ENCODE assay signal across 8 mouse cellular contexts in genomic region chr11:87073343-87073865, GRCm38 (mm10). TPM values are rescaled to one million over a fixed set of nuclear protein-coding genes. Genes with fewer than 3 reads are reported as not detected.
DNase-seq lines count a peak whose midpoint lies in the region; ATAC-seq and TF ChIP-seq lines count a peak whose summit lies in the region.

No protein-coding gene starts in this region.

- DNase-seq in adrenal gland, postnatal 14 days = peak; percentile 83
- peak; percentile 70 for DNase-seq in embryo, embryonic 9.5 days (ENCODE audit: extremely low spot score)
- peak; percentile 24 to 43 for DNase-seq in gastrocnemius, postnatal 4 days (ENCODE audit: low spot score in 2 of 2)
- peak; percentile 74 to 77 for DNase-seq in left cerebral cortex, postnatal 36 days (ENCODE audit: low spot score in 2 of 2)
- peak; percentile 78 for DNase-seq in midbrain, embryonic 10.5 days (ENCODE audit: low spot score)
- peak; percentile 57 to 67 for DNase-seq in right cerebral cortex, postnatal 36 days (ENCODE audit: low spot score in 2 of 2)
- no peak for DNase-seq in c-Kit-positive CD71-positive TER-119-positive erythroid progenitor cells, embryonic 14.5 days (ENCODE audit: low spot score)

- H3K27me3 ChIP-seq in intestine, postnatal 0 days (replicated peaks; ENCODE audit: control insufficient read depth, insufficient read depth, low read length) = no peaks in the 10 kb centered on the region
- H3K27me3 ChIP-seq in midbrain, embryonic 10.5 days (ENCODE audit: low read depth, poor library complexity, severe bottlenecking) = no peaks in the 10 kb centered on the region

- peak; percentile 79 for TF ChIP-seq CTCF in intestine, postnatal 0 days (IDR thresholded peaks at IDR 0.05; ENCODE audit: low read depth)

- intact Hi-C loops in left cerebral cortex, postnatal 36 days (cut with DNase I) = no loop called here

- H3K27ac ChIP-seq in intestine, postnatal 0 days (ENCODE audit: low read depth, low read length) = peak overlapping the region; percentile 5; the same call in 1 of the 2 replicates
- peak overlapping the region; percentile 94 for H3K27ac ChIP-seq in midbrain, embryonic 10.5 days (replicated peaks)

- peak; percentile 58 for ATAC-seq in intestine, postnatal 0 days

- H3K4me1 ChIP-seq in intestine, postnatal 0 days (replicated peaks; ENCODE audit: control insufficient read depth, insufficient read depth, low read length) = 0 out of 2 replicates have a peak, but pooled peaks cover 6% of the 10 kb centered on the region
- H3K4me1 ChIP-seq in midbrain, embryonic 10.5 days = peaks cover 28% of the 10 kb centered on the region

- peak overlapping the region; percentile 100 for H3K4me2 ChIP-seq in intestine, postnatal 0 days (replicated peaks; ENCODE audit: low read depth)

- no peaks in the 10 kb centered on the region for H3K9me3 ChIP-seq in intestine, postnatal 0 days (ENCODE audit: control insufficient read depth)
- H3K9me3 ChIP-seq in midbrain, embryonic 10.5 days (replicated peaks) = no peaks in the 10 kb centered on the region

- peaks cover 15% of the 10 kb centered on the region for H3K36me3 ChIP-seq in intestine, postnatal 0 days (ENCODE audit: control insufficient read depth, insufficient read depth)
- H3K36me3 ChIP-seq in midbrain, embryonic 10.5 days = peaks cover 25% of the 10 kb centered on the region

- 1% methylated on average over 24 of the region's 24 CpGs for WGBS in intestine, postnatal 0 days
- WGBS in midbrain, embryonic 10.5 days = under 1% methylated on average over 24 of the region's 24 CpGs

- peak overlapping the region; percentile 69 for H3K4me3 ChIP-seq in intestine, postnatal 0 days (ENCODE audit: low read depth, low read length)
- H3K4me3 ChIP-seq in midbrain, embryonic 10.5 days = peak overlapping the region; percentile 68

- H3K9ac ChIP-seq in intestine, postnatal 0 days (ENCODE audit: low read depth, low read length) = peak overlapping the region; percentile 58

RNA-seq across cellular contexts. Expression of gene Gdpd1, which starts 0.5 kb away (rescaled TPM):
- total RNA-seq in adrenal gland, postnatal 14 days (2021) = 5.3 and 6.8 TPM in 2 replicates
- total RNA-seq in gastrocnemius, postnatal 4 days (2021) = 1 to 10 TPM; 3.3 to 3.8 TPM
- 16.0 and 16.7 TPM in 2 replicates for polyA plus RNA-seq in intestine, postnatal 0 days (2015; fragmentation: Nextera tagmentation; extraction: Ambion mirVana)
- 10 to 100 TPM; 41.9 to 44.7 TPM for total RNA-seq in left cerebral cortex, postnatal 36 days (2021)
- 50.7 and 77.7 TPM in 2 replicates for polyA plus RNA-seq in midbrain, embryonic 10.5 days (2016; fragmentation: Nextera tagmentation; extraction: Ambion mirVana)

RNA-seq across cellular contexts. Expression of gene Smg8, which starts 13.2 kb away (rescaled TPM):
- 16.2 and 18.3 TPM in 2 replicates for total RNA-seq in adrenal gland, postnatal 14 days (2021)
- 10 to 100 TPM; 13.2 to 14.7 TPM for total RNA-seq in gastrocnemius, postnatal 4 days (2021)
- polyA plus RNA-seq in intestine, postnatal 0 days (2015; fragmentation: Nextera tagmentation; extraction: Ambion mirVana) = 6.5 and 7.2 TPM in 2 replicates
- total RNA-seq in left cerebral cortex, postnatal 36 days (2021) = 10 to 100 TPM; 16.0 TPM
- polyA plus RNA-seq in midbrain, embryonic 10.5 days (2016; fragmentation: Nextera tagmentation; extraction: Ambion mirVana) = 26.2 and 26.9 TPM in 2 replicates

RNA-seq across cellular contexts. Expression of gene Prr11, which starts 35.1 kb away (rescaled TPM):
- total RNA-seq in adrenal gland, postnatal 14 days (2021) = 5.4 and 6.2 TPM in 2 replicates
- 1 to 10 TPM; 8.1 to 8.3 TPM for total RNA-seq in gastrocnemius, postnatal 4 days (2021)
- polyA plus RNA-seq in intestine, postnatal 0 days (2015; fragmentation: Nextera tagmentation; extraction: Ambion mirVana) = 1.3 and 1.7 TPM in 2 replicates
- total RNA-seq in left cerebral cortex, postnatal 36 days (2021) = under 1 TPM; 0.42 to 0.45 TPM
- polyA plus RNA-seq in midbrain, embryonic 10.5 days (2016; fragmentation: Nextera tagmentation; extraction: Ambion mirVana) = 15.6 and 17.1 TPM in 2 replicates

RNA-seq across cellular contexts. Expression of gene Ska2, which starts 35.6 kb away (rescaled TPM):
- total RNA-seq in adrenal gland, postnatal 14 days (2021) = 10.4 and 11.0 TPM in 2 replicates
- total RNA-seq in gastrocnemius, postnatal 4 days (2021) = 10 to 100 TPM; 14.4 to 14.5 TPM
- polyA plus RNA-seq in intestine, postnatal 0 days (2015; fragmentation: Nextera tagmentation; extraction: Ambion mirVana) = 11.3 and 12.4 TPM in 2 replicates
- 10 to 100 TPM; 12.2 to 13.2 TPM for total RNA-seq in left cerebral cortex, postnatal 36 days (2021)
- 103 and 111 TPM in 2 replicates for polyA plus RNA-seq in midbrain, embryonic 10.5 days (2016; fragmentation: Nextera tagmentation; extraction: Ambion mirVana)

RNA-seq across cellular contexts. Expression of gene Trim37, which starts 53.5 kb away (rescaled TPM):
- total RNA-seq in adrenal gland, postnatal 14 days (2021) = 18.0 and 19.0 TPM in 2 replicates
- 10 to 100 TPM; 13.7 to 17.3 TPM for total RNA-seq in gastrocnemius, postnatal 4 days (2021)
- 7.7 and 8.2 TPM in 2 replicates for polyA plus RNA-seq in intestine, postnatal 0 days (2015; fragmentation: Nextera tagmentation; extraction: Ambion mirVana)
- 100 to 1,000 TPM; 229 to 253 TPM for total RNA-seq in left cerebral cortex, postnatal 36 days (2021)
- 74.4 and 81.1 TPM in 2 replicates for polyA plus RNA-seq in midbrain, embryonic 10.5 days (2016; fragmentation: Nextera tagmentation; extraction: Ambion mirVana)
